Mouse (Mus musculus) left cerebral cortex, postnatal 25 days (tissue): ENCODE results near the gene Ucn2. TPM values are rescaled to one million over a fixed set of nuclear protein-coding genes. Genes with fewer than 3 reads are reported as not detected.

Source experiments
- DNase-seq, 2 experiments: peaks; one replicate each; pipeline ENCODE4 v3.0.0; 2022; ENCODE audit warnings: low spot score in 2 of 2, mixed read lengths in 1 of 2
- intact Hi-C: fragments of 180-260 bp; cut with DNase I; formaldehyde crosslinking; loops from one replicate; pipeline ENCODE4 v1.15.1; 2025
- microRNA-seq, 2 experiments: library from miRNA; unstranded; fragments of <30 nt; microRNA quantifications; one replicate each; pipeline ENCODE4 v1.2.0; 2022
- total RNA-seq, 2 experiments: library from RNA; stranded (reverse); gene quantifications; 2 replicates each; pipeline ENCODE4 v1.2.3; 2021

The Ucn2 gene
- total RNA-seq, 2 experiments from 2014 or later: not detected

GRCm38 (mm10) chr9:109022866-109023685 lies 37.3 kb downstream of the Ucn2 start:
- peak; percentile 51 to 88 for DNase-seq

GRCm38 (mm10) chr9:109027521-109027920 lies 41.7 kb downstream of the Ucn2 start:
- DNase-seq: no peak
- intact Hi-C loops: no loop called here

More at GRCm38 (mm10) chr9:109022866-109023685, 37.3 kb downstream of the Ucn2 start:
- intact Hi-C loops: no loop called here

- intact Hi-C loops: no loop called here
- DNase-seq: no peak
Observed at GRCm38 (mm10) chr9:109028421-109028820, 42.6 kb downstream of the Ucn2 start.

GRCm38 (mm10) chr9:109028919-109029318 lies 43.1 kb downstream of the Ucn2 start:
- intact Hi-C loops: no loop called here

GRCm38 (mm10) chr9:109030312-109030711 lies 44.5 kb downstream of the Ucn2 start:
- intact Hi-C loops: no loop called here
- DNase-seq: no peak

More at GRCm38 (mm10) chr9:109028919-109029318, 43.1 kb downstream of the Ucn2 start:
- DNase-seq: no peak

GRCm38 (mm10) chr9:109031001-109031400 lies 45.2 kb downstream of the Ucn2 start:
- no peak for DNase-seq
- intact Hi-C loops: no loop called here

- intact Hi-C loops: no loop called here
- no peak for DNase-seq
Observed at GRCm38 (mm10) chr9:109031686-109032085, 45.9 kb downstream of the Ucn2 start.

- intact Hi-C loops: no loop called here
- DNase-seq: no peak
Observed at GRCm38 (mm10) chr9:109032435-109032834, 46.6 kb downstream of the Ucn2 start.

Small RNA genes within 50 kb of the gene (microRNA-seq; reads per million reads assigned to microRNA genes)
- 0 reads per million in 2 experiments for gene Mir711

Other genes with a start within 250 kb of the Ucn2 start
- gene Ip6k2, start 202.2 kb upstream of the Ucn2 start, total RNA-seq: 100 to 1,000 TPM; 152 to 153 TPM
- gene Nckipsd, start 177.6 kb upstream of the Ucn2 start, total RNA-seq: 10 to 100 TPM; 54.4 to 60.5 TPM
- gene Celsr3, start 159.7 kb upstream of the Ucn2 start, total RNA-seq: 10 to 100 TPM; 46.8 to 61.9 TPM
- 10 to 100 TPM; 18.4 to 19.1 TPM for gene Slc26a6, start 132.7 kb upstream of the Ucn2 start, total RNA-seq
- under 1 TPM in 1 of 2 experiments, not detected in 1; 0.39 TPM for gene Tmem89, start 71.4 kb upstream of the Ucn2 start, total RNA-seq
- 100 to 1,000 TPM; 390 to 394 TPM for gene Uqcrc1, start 49.4 kb upstream of the Ucn2 start, total RNA-seq
- 1 to 10 TPM; 2.5 to 4.5 TPM for gene Col7a1, start 32.4 kb upstream of the Ucn2 start, total RNA-seq
- 10 to 100 TPM; 12.5 to 15.5 TPM for gene Pfkfb4, start 5.8 kb downstream of the Ucn2 start, total RNA-seq
- gene Shisa5, start 52.6 kb downstream of the Ucn2 start, total RNA-seq: 10 to 100 TPM; 66.3 to 77.4 TPM
- gene Trex1, start 73.7 kb downstream of the Ucn2 start, total RNA-seq: 10 to 100 TPM; 12.7 to 13.0 TPM
- 10 to 100 TPM; 25.8 to 28.5 TPM for gene Atrip, start 88.1 kb downstream of the Ucn2 start, total RNA-seq
- 1 to 10 TPM; 7.2 to 8.0 TPM for gene Ccdc51, start 96.5 kb downstream of the Ucn2 start, total RNA-seq
- gene Tma7, start 96.6 kb downstream of the Ucn2 start, total RNA-seq: 100 to 1,000 TPM; 365 to 371 TPM
- 10 to 100 TPM; 66.3 to 69.9 TPM for gene Plxnb1, start 109.4 kb downstream of the Ucn2 start, total RNA-seq
- not detected for gene Fbxw21, start 176.0 kb downstream of the Ucn2 start, total RNA-seq
- gene Fbxw13, start 210.0 kb downstream of the Ucn2 start, total RNA-seq: not detected
- gene Fbxw20, start 248.7 kb downstream of the Ucn2 start, total RNA-seq: not detected